Mouse (Mus musculus) stomach, postnatal 0 days (tissue): ENCODE results near the gene Map4k3. TPM values are rescaled to one million over a fixed set of nuclear protein-coding genes. Genes with fewer than 3 reads are reported as not detected.

Experiments
- ATAC-seq: fragments of 200-750 bp; cut with Nextera tagmentation; 2 replicates; pipeline ENCODE4 v1.8.0; 2017; ENCODE audit not compliant: low FRiP score, low TSS enrichment
- DNase-seq: peaks from one replicate; pipeline ENCODE4 v3.0.0-alpha.2; 2016; ENCODE audit warnings: low spot score
- H3K27ac ChIP-seq: fragments of 300-500 bp; sonication (generic); replicated peaks from 2 replicates; pipeline ENCODE4 v1.5.1; 2014; ENCODE audit warnings: mild to moderate bottlenecking, control low read depth
- H3K27me3 ChIP-seq: fragments of 300-500 bp; sonication (generic); 2 replicates; pipeline ENCODE4 v1.6.1; 2014; ENCODE audit warnings: low read length; ENCODE audit not compliant: control insufficient read depth, insufficient read depth
- H3K36me3 ChIP-seq: fragments of 300-500 bp; sonication (generic); 2 replicates; pipeline ENCODE4 v1.6.1; 2014; ENCODE audit warnings: low read length, mixed read lengths; ENCODE audit not compliant: control insufficient read depth, insufficient read depth
- H3K4me1 ChIP-seq: fragments of 300-500 bp; sonication (generic); replicated peaks from 2 replicates; pipeline ENCODE4 v1.6.1; 2014; ENCODE audit warnings: antibody characterized with exemption; ENCODE audit not compliant: control insufficient read depth, insufficient read depth
- H3K4me2 ChIP-seq: fragments of 300-500 bp; sonication (generic); replicated peaks from 2 replicates; pipeline ENCODE4 v1.6.1; 2014; ENCODE audit warnings: low read depth, mild to moderate bottlenecking, control low read depth, moderate library complexity
- H3K4me3 ChIP-seq: fragments of 300-500 bp; sonication (generic); 2 replicates; pipeline ENCODE4 v1.5.1; 2014; ENCODE audit warnings: low read depth, low read length, control low read depth
- H3K9ac ChIP-seq: fragments of 300-500 bp; sonication (generic); 2 replicates; pipeline ENCODE4 v1.6.1; 2014; ENCODE audit warnings: mild to moderate bottlenecking, low read length, control low read depth, mixed read lengths
- H3K9me3 ChIP-seq: fragments of 300-500 bp; sonication (generic); 2 replicates; pipeline ENCODE4 v1.6.1; 2016; ENCODE audit warnings: low read length; ENCODE audit not compliant: control insufficient read depth
- CTCF ChIP-seq: IDR thresholded peaks from 2 replicates; pipeline ENCODE4 v1.5.1; 2016; ENCODE audit warnings: antibody characterized with exemption, low read depth, mild to moderate bottlenecking, moderate library complexity
- EP300 ChIP-seq: optimal IDR thresholded peaks from 2 replicates; pipeline ENCODE3; 2016; ENCODE audit warnings: antibody characterized with exemption
- WGBS: fragments of 180-500 bp; shearing (Covaris S2); extraction: QIAGEN DNeasy Blood & Tissue Kit; methylation state at CpG from one replicate; pipeline ENCODE4 v1.1.7; 2014; 5-methylcytosine and 5-hydroxymethylcytosine counted together
- polyA plus RNA-seq: library from polyadenylated mRNA; unstranded; fragments of >200 nt; fragmentation: Nextera tagmentation; extraction: Ambion mirVana; gene quantifications from 2 replicates; pipeline ENCODE4 v1.2.1, GENCODE M21; 2015

Map4k3 gene
- polyA plus RNA-seq, 1 experiment from 2014 or later = 16.9 TPM

DNA sequence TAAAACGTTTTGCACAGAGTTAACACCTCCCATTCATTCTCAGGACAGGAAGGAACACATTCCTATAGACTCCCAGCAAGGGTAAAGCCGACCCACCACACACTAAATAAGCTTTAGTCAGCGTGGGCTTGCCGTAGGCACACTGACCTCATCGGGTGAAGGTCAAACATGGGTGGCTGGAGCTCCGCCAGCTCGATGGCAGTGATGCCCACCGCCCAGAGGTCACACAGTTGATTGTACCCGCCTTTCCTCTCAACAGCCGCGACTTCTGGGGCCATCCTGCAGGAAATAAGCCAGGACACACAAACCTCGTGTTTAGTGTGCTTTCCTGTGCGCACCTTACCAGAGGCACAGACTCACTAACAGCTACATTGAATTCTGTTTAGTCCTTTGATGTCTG is 83.7 kb downstream of the Map4k3 start:
- H3K4me3 ChIP-seq = no peak overlapping the region
- TF ChIP-seq EP300 (no peak), CTCF (no peak)
- WGBS = 58% methylated on average over 13 of the region's 13 CpGs
- DNase-seq = no peak
- H3K4me2 ChIP-seq = no peak overlapping the region
- H3K27me3 ChIP-seq = no peaks in the 10 kb centered on the region
- no peaks in the 10 kb centered on the region for H3K4me1 ChIP-seq
- H3K9ac ChIP-seq = no peak overlapping the region
- ATAC-seq = no peak
- no peaks in the 10 kb centered on the region for H3K9me3 ChIP-seq
- H3K36me3 ChIP-seq = peaks cover 19% of the 10 kb centered on the region
- no peak overlapping the region for H3K27ac ChIP-seq

DNA sequence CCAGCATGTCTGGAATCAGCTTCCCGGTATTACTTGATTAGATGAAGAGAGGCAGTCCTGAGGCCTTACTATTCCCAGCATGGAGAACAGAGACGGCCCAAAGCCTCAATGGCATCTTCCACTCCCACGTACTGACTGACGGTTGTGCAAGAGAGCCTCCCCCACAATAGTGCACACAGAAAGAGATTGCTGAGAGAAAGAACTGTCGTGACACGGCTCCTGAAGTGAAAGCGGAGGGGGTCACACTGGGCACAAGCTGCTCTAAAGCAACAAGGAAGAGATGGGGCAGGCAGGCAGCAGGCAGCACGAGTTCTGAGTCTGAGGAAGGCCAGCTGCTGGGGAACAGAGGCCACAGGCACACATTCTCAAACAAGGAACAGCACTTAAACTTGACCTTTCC is 90.2 kb downstream of the Map4k3 start:
- ATAC-seq (no peak), DNase-seq (no peak)
- Histone ChIP-seq H3K9ac (no peak overlapping the region), H3K9me3 (no peaks in the 10 kb centered on the region), H3K4me3 (no peak overlapping the region), H3K4me2 (no peak overlapping the region), H3K27me3 (no peaks in the 10 kb centered on the region), H3K36me3 (peaks cover 14% of the 10 kb centered on the region), H3K4me1 (no peaks in the 10 kb centered on the region), H3K27ac (no peak overlapping the region)
- WGBS = 66% methylated on average over 8 of the region's 8 CpGs
- no peak for TF ChIP-seq CTCF
- TF ChIP-seq EP300 = no peak

DNA sequence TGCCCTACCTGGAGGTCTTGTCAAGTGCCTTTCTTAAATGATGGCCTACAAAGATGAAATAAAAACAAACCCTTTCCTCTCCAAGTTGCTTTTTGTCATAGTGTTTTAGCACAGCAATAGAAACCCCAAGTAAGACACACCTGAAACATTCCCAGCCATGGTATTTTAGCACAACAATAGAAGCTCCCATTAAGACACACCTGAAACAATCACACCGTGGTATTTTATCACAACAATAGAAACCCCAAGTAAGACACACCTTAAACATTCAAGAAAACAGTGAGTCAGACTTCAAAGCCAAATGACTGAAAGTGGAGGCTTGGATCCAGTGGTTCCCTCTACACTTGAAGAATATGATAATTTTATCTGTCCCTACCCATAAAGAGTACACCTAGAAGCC is 92.5 kb downstream of the Map4k3 start:
- Histone ChIP-seq H3K4me2 (no peak overlapping the region), H3K4me3 (no peak overlapping the region), H3K27me3 (no peaks in the 10 kb centered on the region), H3K36me3 (peaks cover 16% of the 10 kb centered on the region), H3K4me1 (no peaks in the 10 kb centered on the region), H3K27ac (no peak overlapping the region), H3K9me3 (no peaks in the 10 kb centered on the region), H3K9ac (no peak overlapping the region)
- 58% methylated on average over 1 of the region's 1 CpGs for WGBS
- TF ChIP-seq CTCF = no peak
- no peak for TF ChIP-seq EP300
- no peak for ATAC-seq
- no peak for DNase-seq

DNA sequence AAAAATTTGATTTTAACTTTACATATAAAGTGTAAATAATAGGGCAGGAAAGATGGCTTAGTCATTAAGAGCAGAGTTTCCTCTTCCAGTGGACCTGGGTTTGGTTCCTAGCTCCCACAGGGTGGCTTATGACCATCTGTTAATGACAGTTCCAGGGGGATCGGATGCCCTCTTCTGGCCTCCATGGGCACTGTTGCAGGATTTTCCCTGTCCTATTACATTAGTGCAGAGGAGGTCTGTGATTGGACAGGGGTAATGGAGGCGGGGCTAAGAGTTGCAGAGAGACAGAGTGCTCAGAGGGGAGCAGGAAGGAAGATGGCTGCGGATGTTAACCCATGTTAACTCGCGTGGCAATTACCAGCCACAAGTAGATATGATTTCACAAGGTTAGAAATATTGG is 95.4 kb downstream of the Map4k3 start:
- DNase-seq (no peak), ATAC-seq (no peak)
- Histone ChIP-seq H3K9ac (no peak overlapping the region), H3K4me3 (no peak overlapping the region), H3K27me3 (no peaks in the 10 kb centered on the region), H3K4me1 (no peaks in the 10 kb centered on the region), H3K4me2 (no peak overlapping the region), H3K36me3 (peaks cover 16% of the 10 kb centered on the region), H3K27ac (no peak overlapping the region), H3K9me3 (no peaks in the 10 kb centered on the region)
- no peak for TF ChIP-seq CTCF
- no peak for TF ChIP-seq EP300
- 97% methylated on average over 5 of the region's 5 CpGs for WGBS

DNA sequence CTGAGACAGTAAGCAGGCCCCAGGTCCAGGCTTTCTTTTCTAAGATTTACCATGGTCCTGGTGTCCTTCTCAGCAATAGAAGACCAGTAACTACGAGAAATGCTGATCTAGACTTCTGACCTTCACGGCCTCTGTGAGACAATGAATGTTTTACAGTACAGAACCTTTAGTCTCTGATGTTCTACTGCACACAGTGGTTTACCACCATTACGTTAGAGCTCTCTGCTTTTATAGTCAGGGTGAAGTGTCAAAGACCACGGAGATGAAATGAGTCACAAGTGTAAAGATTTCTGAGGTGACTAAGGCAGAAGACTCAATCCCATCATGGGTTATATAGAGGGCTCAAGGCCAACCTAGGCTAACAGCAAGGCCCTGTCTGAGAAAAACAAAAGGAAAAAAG is 95.9 kb downstream of the Map4k3 start:
- Histone ChIP-seq H3K27me3 (no peaks in the 10 kb centered on the region), H3K27ac (no peak overlapping the region), H3K4me2 (no peak overlapping the region), H3K36me3 (peaks cover 16% of the 10 kb centered on the region), H3K4me1 (no peaks in the 10 kb centered on the region), H3K9ac (no peak overlapping the region), H3K9me3 (no peaks in the 10 kb centered on the region), H3K4me3 (no peak overlapping the region)
- ATAC-seq (no peak), DNase-seq (no peak)
- WGBS = 96% methylated on average over 4 of the region's 4 CpGs
- TF ChIP-seq CTCF = no peak
- no peak for TF ChIP-seq EP300

DNA sequence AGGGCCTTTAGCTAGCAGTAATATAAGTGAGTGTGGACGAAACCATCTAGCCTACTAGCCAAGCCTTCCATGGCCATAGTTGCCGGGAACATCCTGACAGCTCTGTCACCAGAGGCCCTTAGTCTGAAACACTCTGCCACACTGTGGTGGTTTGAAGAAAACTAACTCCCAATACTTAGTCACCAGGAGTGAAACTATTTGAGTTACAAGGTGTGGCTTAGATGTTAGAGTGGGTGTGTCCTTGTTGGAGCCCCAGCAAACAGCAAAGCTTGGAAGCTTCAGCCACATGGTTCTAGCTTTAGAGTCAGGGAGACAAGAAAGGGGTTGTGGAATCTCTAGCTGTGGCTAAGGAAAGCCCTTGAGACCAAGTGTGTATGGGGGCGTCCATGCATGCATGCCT is 97.3 kb downstream of the Map4k3 start:
- TF ChIP-seq CTCF = peak; percentile 39
- TF ChIP-seq EP300 = no peak
- Histone ChIP-seq H3K27me3 (no peaks in the 10 kb centered on the region), H3K27ac (no peak overlapping the region), H3K4me3 (no peak overlapping the region), H3K9ac (no peak overlapping the region), H3K4me2 (no peak overlapping the region), H3K4me1 (no peaks in the 10 kb centered on the region), H3K9me3 (no peaks in the 10 kb centered on the region), H3K36me3 (peaks cover 14% of the 10 kb centered on the region)
- 95% methylated on average over 3 of the region's 3 CpGs for WGBS
- peak; percentile 67 for ATAC-seq
- DNase-seq = no peak
